Mouse (Mus musculus) retina, postnatal 7 days (tissue): ENCODE data around the gene Tmem251.

Experiments used
- DNase-seq: peaks from one replicate; pipeline ENCODE4 v3.0.0-alpha.2; 2012; ENCODE audit warnings: low read depth, low spot score

The Tmem251 gene

GRCm38 (mm10) chr12:102743589-102744574 is at the start of gene Tmem251, which contains the start of gene Moap1:
Gene Tmem251, plus strand, starts transcription at chr12:102743762.
Gene Moap1, minus strand, starts transcription at chr12:102743661.
- DNase-seq = peak; percentile 83

- DNase-seq = no peak
Measured at GRCm38 (mm10) chr12:102695369-102696239, 48.0 kb upstream of the Tmem251 start.

- DNase-seq = no peak
Measured at GRCm38 (mm10) chr12:102696635-102697354, 46.8 kb upstream of the Tmem251 start.

GRCm38 (mm10) chr12:102697381-102697780 is 46.2 kb upstream of the Tmem251 start:
- no peak for DNase-seq

- DNase-seq = no peak
Measured at GRCm38 (mm10) chr12:102698089-102698684, 45.4 kb upstream of the Tmem251 start.

- DNase-seq = no peak
Measured at GRCm38 (mm10) chr12:102699156-102699555, 44.4 kb upstream of the Tmem251 start.

GRCm38 (mm10) chr12:102700453-102700852 is 43.1 kb upstream of the Tmem251 start:
- no peak for DNase-seq

- no peak for DNase-seq
Measured at GRCm38 (mm10) chr12:102701691-102702207, 41.8 kb upstream of the Tmem251 start.

- DNase-seq = peak; percentile 75
Measured at GRCm38 (mm10) chr12:102702356-102703110, 41.0 kb upstream of the Tmem251 start.

- no peak for DNase-seq
Measured at GRCm38 (mm10) chr12:102703111-102703412, 40.5 kb upstream of the Tmem251 start.

- no peak for DNase-seq
Measured at GRCm38 (mm10) chr12:102703441-102703840, 40.1 kb upstream of the Tmem251 start.

GRCm38 (mm10) chr12:102703921-102704408 is 39.6 kb upstream of the Tmem251 start:
- no peak for DNase-seq

- DNase-seq = peak; percentile 60
Measured at GRCm38 (mm10) chr12:102704457-102705198, 38.9 kb upstream of the Tmem251 start, which contains the start of gene Itpk1. Gene Itpk1, minus strand, starts transcription at chr12:102704930.

- DNase-seq = peak; percentile 85
Measured at GRCm38 (mm10) chr12:102705216-102705871, 38.2 kb upstream of the Tmem251 start.

- no peak for DNase-seq
Measured at GRCm38 (mm10) chr12:102705906-102706640, 37.5 kb upstream of the Tmem251 start.

- no peak for DNase-seq
Measured at GRCm38 (mm10) chr12:102706833-102707463, 36.6 kb upstream of the Tmem251 start.

GRCm38 (mm10) chr12:102708220-102708619 is 35.3 kb upstream of the Tmem251 start:
- no peak for DNase-seq
